18 mouse cellular contexts compared by ENCODE assay signal in genomic region chr2:61173581-61173980, GRCm38 (mm10).
DNase-seq lines count a peak whose midpoint lies in the region; ATAC-seq lines count a peak whose summit lies in the region.
"Had no signal": no experiment of that assay in that cellular context is flagged by ENCODE, and none has a peak within 500 bp of the region (broad histone marks: within the 10 kb centered on the region; RNA-seq: fewer than 3 reads in every experiment).

No protein-coding gene starts in this region.

- H3K27ac ChIP-seq in heart, embryonic 10.5 days: no peak overlapping the region
- H3K27ac ChIP-seq in kidney, embryonic 16.5 days (ENCODE audit: low read length): no peak overlapping the region
- H3K27ac ChIP-seq: forebrain, embryonic 13.5 days; hindbrain, embryonic 13.5 days; liver, embryonic 13.5 days; midbrain, embryonic 12.5 days had no signal

- no peak overlapping the region for H3K4me2 ChIP-seq in kidney, embryonic 16.5 days (replicated peaks; ENCODE audit: low read depth, low read length)
- H3K4me2 ChIP-seq: forebrain, embryonic 13.5 days; hindbrain, embryonic 13.5 days; liver, embryonic 13.5 days; midbrain, embryonic 12.5 days had no signal

- H3K9ac ChIP-seq in kidney, embryonic 16.5 days (replicated peaks; ENCODE audit: low read length): no peak overlapping the region
- H3K9ac ChIP-seq: forebrain, embryonic 13.5 days; hindbrain, embryonic 13.5 days; liver, embryonic 13.5 days; midbrain, embryonic 12.5 days had no signal

- no peaks in the 10 kb centered on the region for H3K9me3 ChIP-seq in heart, embryonic 10.5 days
- no peaks in the 10 kb centered on the region for H3K9me3 ChIP-seq in kidney, embryonic 16.5 days (ENCODE audit: low read length)
- H3K9me3 ChIP-seq: forebrain, embryonic 13.5 days; hindbrain, embryonic 13.5 days; liver, embryonic 13.5 days; midbrain, embryonic 12.5 days had no signal

- no peaks in the 10 kb centered on the region for H3K36me3 ChIP-seq in heart, embryonic 10.5 days
- no peaks in the 10 kb centered on the region for H3K36me3 ChIP-seq in kidney, embryonic 16.5 days (ENCODE audit: insufficient read depth, low read length)
- H3K36me3 ChIP-seq: hindbrain, embryonic 13.5 days; liver, embryonic 13.5 days; midbrain, embryonic 12.5 days had no signal

- 43% methylated on average over 2 of the region's 2 CpGs for WGBS in heart, embryonic 10.5 days
- WGBS in kidney, embryonic 16.5 days: 32% methylated on average over 2 of the region's 2 CpGs

- DNase-seq in embryo, embryonic 10 days (ENCODE audit: low spot score): peak; percentile 7
- DNase-seq in embryo, embryonic 10.5 days (ENCODE audit: low spot score): no peak
- peak; percentile 48 for DNase-seq in heart, adult 8-10 months (ENCODE audit: low spot score)
- DNase-seq in heart, embryonic 10.5 days (ENCODE audit: low spot score): no peak
- peak; percentile 20 for DNase-seq in kidney, postnatal 14 days
- DNase-seq in 3T3-L1 (ENCODE audit: low read depth, low spot score): peak; percentile 46
- DNase-seq: adrenal gland, postnatal 14 days; cerebellum, postnatal 10 days; liver, embryonic 13.5 days; retina, postnatal 1 day had no signal

- H3K27me3 ChIP-seq in heart, embryonic 10.5 days (ENCODE audit: insufficient read depth, poor library complexity, severe bottlenecking): no peaks in the 10 kb centered on the region
- H3K27me3 ChIP-seq in kidney, embryonic 16.5 days (ENCODE audit: insufficient read depth, low read length): no peaks in the 10 kb centered on the region
- H3K27me3 ChIP-seq: forebrain, embryonic 13.5 days; hindbrain, embryonic 13.5 days; liver, embryonic 13.5 days; midbrain, embryonic 12.5 days had no signal

- ATAC-seq in kidney, embryonic 16.5 days (ENCODE audit: low FRiP score, low TSS enrichment): no peak
- ATAC-seq in erythroid progenitor cell, adult 5-6 weeks (replicated peaks; ENCODE audit: low FRiP score, poor library complexity, severe bottlenecking): no peak
- ATAC-seq: activated CD4-positive, CD25-positive, alpha-beta regulatory T cell, adult 4 months; CD4-positive, CD25-positive, alpha-beta regulatory T cell, adult 4 months; forebrain, embryonic 13.5 days; inflammation-experienced regulatory T-cells, adult 6 months had no signal

- H3K4me3 ChIP-seq in heart, embryonic 10.5 days: no peak overlapping the region
- no peak overlapping the region for H3K4me3 ChIP-seq in kidney, embryonic 16.5 days (ENCODE audit: low read length)
- H3K4me3 ChIP-seq: forebrain, embryonic 13.5 days; hindbrain, embryonic 13.5 days; liver, embryonic 13.5 days; midbrain, embryonic 12.5 days had no signal

- H3K4me1 ChIP-seq in heart, embryonic 10.5 days: peaks cover 8% of the 10 kb centered on the region
- no peaks in the 10 kb centered on the region for H3K4me1 ChIP-seq in kidney, embryonic 16.5 days (ENCODE audit: insufficient read depth, low read length)
- H3K4me1 ChIP-seq: forebrain, embryonic 13.5 days; liver, embryonic 13.5 days; midbrain, embryonic 12.5 days had no signal

Comparison
In these comparisons a context has a peak if more than half of its experiments do, and no peak if none do; other contexts are left out.
1. DNase-seq: peak in embryo, embryonic 10 days (single experiment), heart, adult 8-10 months (single experiment), kidney, postnatal 14 days (single experiment) and 3T3-L1 (single experiment); none in embryo, embryonic 10.5 days (single experiment) and heart, embryonic 10.5 days (single experiment).